Mouse (Mus musculus): ENCODE data around the gene Pdilt.

DNA sequence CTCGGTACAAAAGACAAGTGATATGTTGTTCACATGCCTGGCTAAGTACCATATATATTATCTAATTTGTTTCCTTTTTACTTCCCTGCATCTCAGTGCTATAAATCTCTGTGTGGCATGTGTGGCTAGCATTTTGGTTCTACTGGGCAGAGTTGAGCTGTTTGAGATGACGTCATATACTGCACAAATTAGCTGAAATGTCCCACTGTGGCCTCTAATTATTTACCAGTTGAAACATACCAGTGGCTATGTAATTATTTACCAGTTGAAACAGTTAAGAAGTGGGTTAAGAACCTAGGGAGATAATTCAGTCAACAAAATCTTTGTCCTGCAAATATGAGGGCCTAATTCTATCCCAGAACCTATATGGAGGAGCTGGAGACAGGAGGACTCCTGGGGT lies 4.3 kb upstream of the Pdilt start:
- TF ChIP-seq CTCF (IDR thresholded peaks at IDR 0.05; ENCODE audit: insufficient read depth, low read length), result no peak
- TF ChIP-seq POLR2A (IDR thresholded peaks at IDR 0.05; ENCODE audit: borderline replicate concordance, extremely low read depth, low read depth, low read length), result no peak
